Mouse (Mus musculus) megakaryocyte, embryonic 14.5 days (primary cell): ENCODE results near the gene Gm28539.

Experiments
- FLI1 ChIP-seq: IDR thresholded peaks from 2 replicates; pipeline ENCODE4 v1.6.1; 2012; ENCODE audit warnings: low read length, inconsistent platforms, mixed read lengths
- GATA1 ChIP-seq: IDR thresholded peaks from 3 replicates; pipeline ENCODE4 v1.6.1; 2012; ENCODE audit warnings: mixed read lengths, low read length, inconsistent platforms, borderline replicate concordance

GRCm38 (mm10) chr16:18943906-18944305 lies 107.5 kb downstream of the Gm28539 start:
- no peak for TF ChIP-seq GATA1
- TF ChIP-seq FLI1 = no peak
